Comparison of ENCODE assay signal across 9 mouse cellular contexts in the genomic region with DNA sequence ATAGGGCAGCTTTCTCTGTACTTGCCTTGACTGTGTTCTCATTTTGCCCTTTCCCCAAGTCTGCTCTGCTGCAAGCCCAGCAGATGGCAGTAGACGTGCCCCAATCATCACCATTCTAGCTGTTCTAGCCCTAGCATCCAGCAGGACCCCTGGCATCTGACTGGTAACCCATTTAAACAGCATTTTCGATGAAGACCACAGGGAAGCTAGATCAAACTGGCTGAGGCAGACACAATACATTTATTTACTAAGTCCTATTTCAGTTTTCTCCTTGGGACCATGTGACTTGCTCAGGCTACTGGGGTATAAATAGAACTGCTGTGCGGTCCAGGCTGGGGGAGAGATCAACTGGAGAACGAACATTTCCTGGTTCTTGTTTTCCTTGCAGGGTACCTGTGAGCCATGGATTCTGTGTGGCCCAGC.
A peak's percentile ranks its signal among the peaks of the same experiment; 100 is the strongest.
DNase-seq lines count a peak whose midpoint lies in the region; ATAC-seq and TF ChIP-seq lines count a peak whose summit lies in the region.
"Had no signal": no experiment of that assay in that cellular context is flagged by ENCODE, and none has a peak within 500 bp of the region (broad histone marks: within the 10 kb centered on the region; RNA-seq: fewer than 3 reads in every experiment).

No protein-coding gene starts in this region.

- no peaks in the 10 kb centered on the region for H3K27me3 ChIP-seq in lung, embryonic 14.5 days (ENCODE audit: insufficient read depth, low read length)
- no peaks in the 10 kb centered on the region for H3K27me3 ChIP-seq in hindbrain, postnatal 0 days (ENCODE audit: insufficient read depth, low read length)
- H3K27me3 ChIP-seq in midbrain, embryonic 14.5 days (ENCODE audit: control insufficient read depth, insufficient read depth, low read length) = no peaks in the 10 kb centered on the region

- WGBS in lung, embryonic 14.5 days = 40% methylated on average over 4 of the region's 4 CpGs
- 41% methylated on average over 4 of the region's 4 CpGs for WGBS in hindbrain, postnatal 0 days
- WGBS in midbrain, embryonic 14.5 days = 49% methylated on average over 4 of the region's 4 CpGs

- no peak overlapping the region for H3K9ac ChIP-seq in lung, embryonic 14.5 days
- no peak overlapping the region for H3K9ac ChIP-seq in hindbrain, postnatal 0 days (replicated peaks; ENCODE audit: low read length)
- H3K9ac ChIP-seq in midbrain, embryonic 14.5 days (replicated peaks; ENCODE audit: low read length) = no peak overlapping the region

- DNase-seq in lung, embryonic 14.5 days = peak; percentile 75
- no peak for DNase-seq in lung, adult 18-20 months
- peak; percentile 38 for DNase-seq in cerebellum, adult 9-10 months
- peak; percentile 10 to 22 for DNase-seq in gastrocnemius, adult 8-10 months (ENCODE audit: low spot score in 2 of 2)
- peak; percentile 81 for DNase-seq in hindbrain, postnatal 0 days (ENCODE audit: low spot score)
- peak; percentile 15 to 45 for DNase-seq in left cerebral cortex, adult 8-10 months (ENCODE audit: low spot score in 2 of 2)
- peak; percentile 79 for DNase-seq in midbrain, embryonic 14.5 days
- peak; percentile 61 for DNase-seq in thymus, postnatal 4 days

- peak; percentile 79 for TF ChIP-seq CTCF in lung, embryonic 14.5 days (IDR thresholded peaks at IDR 0.05; ENCODE audit: low read depth)
- peak; percentile 90 for TF ChIP-seq CTCF in hindbrain, postnatal 0 days (IDR thresholded peaks at IDR 0.05; ENCODE audit: low read depth)

- H3K4me1 ChIP-seq in lung, embryonic 14.5 days (ENCODE audit: insufficient read depth) = no peaks in the 10 kb centered on the region
- H3K4me1 ChIP-seq in hindbrain, postnatal 0 days (ENCODE audit: insufficient read depth, low read length) = 0 out of 2 replicates have a peak, but pooled peaks cover 4% of the 10 kb centered on the region
- no peaks in the 10 kb centered on the region for H3K4me1 ChIP-seq in midbrain, embryonic 14.5 days (ENCODE audit: control insufficient read depth, insufficient read depth, low read length)

- no peak overlapping the region for H3K4me2 ChIP-seq in lung, embryonic 14.5 days
- H3K4me2 ChIP-seq in hindbrain, postnatal 0 days (ENCODE audit: low read depth, low read length) = no peak overlapping the region
- no peak overlapping the region for H3K4me2 ChIP-seq in midbrain, embryonic 14.5 days (ENCODE audit: low read length)

- no peaks in the 10 kb centered on the region for H3K9me3 ChIP-seq in lung, embryonic 14.5 days (ENCODE audit: low read depth, low read length)
- H3K9me3 ChIP-seq in hindbrain, postnatal 0 days (ENCODE audit: low read length) = no peaks in the 10 kb centered on the region
- H3K9me3 ChIP-seq in midbrain, embryonic 14.5 days (ENCODE audit: control insufficient read depth, low read length) = no peaks in the 10 kb centered on the region

- H3K4me3 ChIP-seq in lung, embryonic 14.5 days (ENCODE audit: low read depth, low read length) = no peak overlapping the region
- no peak overlapping the region for H3K4me3 ChIP-seq in hindbrain, postnatal 0 days (ENCODE audit: low read length)
- H3K4me3 ChIP-seq in midbrain, embryonic 14.5 days (replicated peaks; ENCODE audit: low read depth, low read length) = no peak overlapping the region
- H3K4me3 ChIP-seq: myocyte had no signal

- no peaks in the 10 kb centered on the region for H3K36me3 ChIP-seq in lung, embryonic 14.5 days (ENCODE audit: insufficient read depth)
- no peaks in the 10 kb centered on the region for H3K36me3 ChIP-seq in hindbrain, postnatal 0 days (ENCODE audit: insufficient read depth, low read length)
- no peaks in the 10 kb centered on the region for H3K36me3 ChIP-seq in midbrain, embryonic 14.5 days (ENCODE audit: control insufficient read depth, insufficient read depth, low read length)

- no peak overlapping the region for H3K27ac ChIP-seq in lung, embryonic 14.5 days (ENCODE audit: low read depth)
- peak overlapping the region; percentile 45; the same call in 1 of the 2 replicates for H3K27ac ChIP-seq in hindbrain, postnatal 0 days
- H3K27ac ChIP-seq in midbrain, embryonic 14.5 days (replicated peaks; ENCODE audit: low read depth, low read length) = 0 out of 2 replicates have a peak overlapping the region, but pooled peaks have one; percentile 8

- ATAC-seq in lung, embryonic 14.5 days (ENCODE audit: insufficient read depth) = peak; percentile 31; the same call in 1 of the 2 replicates
- peak; percentile 85 for ATAC-seq in hindbrain, postnatal 0 days
- ATAC-seq in midbrain, embryonic 14.5 days (ENCODE audit: low FRiP score, low TSS enrichment) = peak; percentile 43; the same call in 1 of the 2 replicates

Comparison
In these comparisons a context has a peak if more than half of its experiments do, and no peak if none do; other contexts are left out.
1. DNase-seq: peak in lung, embryonic 14.5 days (single experiment), cerebellum, adult 9-10 months (single experiment), gastrocnemius, adult 8-10 months (2 of 2), hindbrain, postnatal 0 days (single experiment), left cerebral cortex, adult 8-10 months (2 of 2), midbrain, embryonic 14.5 days (single experiment) and thymus, postnatal 4 days (single experiment); none in lung, adult 18-20 months (0 of 2).
2. ATAC-seq: peak in every context shown above with its lines; median percentile 85 in hindbrain, postnatal 0 days; 43 in midbrain, embryonic 14.5 days; 31 in lung, embryonic 14.5 days.